Mouse (Mus musculus): ENCODE results near the gene Ankrd11. TPM values are rescaled to one million over a fixed set of nuclear protein-coding genes. Genes with fewer than 3 reads are reported as not detected.

Ankrd11 gene
- polyA plus RNA-seq, 1 experiment, result 30.1 TPM

GRCm38 (mm10) chr8:123015074-123015473 lies 27.0 kb downstream of the Ankrd11 start:
- DNase-seq (ENCODE audit: low read depth, low spot score), result no peak
- WGBS, result 25% methylated on average over 3 of the region's 3 CpGs

DNA sequence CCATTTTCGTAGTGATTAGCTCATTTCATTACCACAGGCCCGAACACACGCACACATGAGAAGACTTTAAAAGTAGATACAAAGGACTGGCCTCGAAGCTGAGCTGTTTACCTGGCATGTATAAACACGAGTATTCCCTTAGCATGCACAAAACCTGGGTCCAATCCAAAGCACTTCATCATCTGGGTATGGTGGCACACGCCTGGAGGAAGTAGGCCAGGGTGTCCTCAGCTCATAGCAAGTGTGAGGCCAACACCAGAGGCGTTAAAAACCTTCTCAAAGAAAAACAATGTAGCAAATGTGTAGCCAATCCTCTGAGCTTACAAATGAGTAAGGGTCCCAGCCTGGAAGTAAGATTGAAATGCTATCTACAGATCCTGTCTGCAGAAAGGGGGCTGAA lies 27.6 kb downstream of the Ankrd11 start:
- DNase-seq (ENCODE audit: low read depth, low spot score), result no peak
- 36% methylated on average over 7 of the region's 7 CpGs for WGBS

- no peak for DNase-seq (ENCODE audit: low read depth, low spot score)
Measured at GRCm38 (mm10) chr8:123011321-123011720, 30.8 kb downstream of the Ankrd11 start.

- 21% methylated on average over 5 of the region's 5 CpGs for WGBS
- DNase-seq (ENCODE audit: low read depth, low spot score), result no peak
Measured at GRCm38 (mm10) chr8:123005805-123006204, 36.3 kb downstream of the Ankrd11 start.

- DNase-seq (ENCODE audit: low read depth, low spot score), result no peak
- 38% methylated on average over 3 of the region's 3 CpGs for WGBS
Measured at GRCm38 (mm10) chr8:123005328-123005727, 36.7 kb downstream of the Ankrd11 start.

- DNase-seq (ENCODE audit: low read depth, low spot score), result no peak
- WGBS, result 47% methylated on average over 14 of the region's 14 CpGs
Measured at GRCm38 (mm10) chr8:123004033-123004922, 37.8 kb downstream of the Ankrd11 start.

GRCm38 (mm10) chr8:123000311-123000710 lies 41.8 kb downstream of the Ankrd11 start:
- WGBS, result 21% methylated on average over 2 of the region's 2 CpGs
- no peak for DNase-seq (ENCODE audit: low read depth, low spot score)

GRCm38 (mm10) chr8:122997963-122998362 lies 44.1 kb downstream of the Ankrd11 start:
- WGBS, result 51% methylated on average over 4 of the region's 4 CpGs
- no peak for DNase-seq (ENCODE audit: low read depth, low spot score)

- WGBS, result 20% methylated on average over 5 of the region's 5 CpGs
- DNase-seq (ENCODE audit: low read depth, low spot score), result no peak
Measured at GRCm38 (mm10) chr8:122993740-122994139, 48.3 kb downstream of the Ankrd11 start.

DNA sequence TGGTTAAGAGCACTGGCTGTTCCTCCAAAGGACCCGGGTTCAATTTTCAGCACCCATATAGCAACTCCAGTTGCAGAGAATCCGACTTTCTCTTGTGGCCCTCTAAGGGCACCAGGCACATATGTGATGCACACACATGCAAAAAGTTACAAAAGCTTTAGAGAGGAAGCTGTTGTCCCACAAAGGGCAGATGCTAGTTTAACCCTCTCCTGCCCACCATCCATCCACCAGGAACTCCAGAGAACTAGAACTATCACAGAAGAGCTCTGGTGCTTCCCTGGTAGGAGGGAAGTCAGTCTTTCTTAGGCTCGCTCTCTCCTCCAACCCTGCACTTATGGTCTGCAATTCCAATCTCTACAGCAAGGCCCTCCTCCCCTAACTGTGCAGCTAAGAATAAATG lies 49.0 kb downstream of the Ankrd11 start:
- 71% methylated on average over 3 of the region's 3 CpGs for WGBS
- no peak for DNase-seq (ENCODE audit: low read depth, low spot score)

DNA sequence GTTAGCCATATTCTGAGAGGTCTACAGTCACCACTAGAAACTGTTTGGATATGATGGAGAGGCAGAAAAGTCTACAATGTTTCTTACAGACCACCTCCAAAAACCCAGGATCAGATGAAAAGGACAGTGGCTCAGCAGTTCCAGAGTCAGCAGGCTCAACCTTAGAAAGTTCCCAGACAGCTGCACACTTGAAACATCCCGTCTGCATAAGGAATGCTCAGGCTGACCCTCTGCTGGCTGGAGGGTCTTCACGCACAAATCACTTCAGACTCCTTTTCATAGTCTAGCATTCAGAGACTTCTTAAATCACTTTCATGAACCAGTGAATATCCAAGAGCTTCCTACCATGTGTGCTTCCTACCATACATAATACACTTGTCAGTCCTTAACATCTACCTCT lies 49.8 kb downstream of the Ankrd11 start:
- WGBS, result 82% methylated on average over 2 of the region's 2 CpGs
- DNase-seq (ENCODE audit: low read depth, low spot score), result no peak

- WGBS, result 63% methylated on average over 5 of the region's 5 CpGs
- no peak for DNase-seq (ENCODE audit: low read depth, low spot score)
Measured at GRCm38 (mm10) chr8:122991368-122991767, 50.7 kb downstream of the Ankrd11 start.

GRCm38 (mm10) chr8:122989976-122990375 lies 52.1 kb downstream of the Ankrd11 start:
- DNase-seq (ENCODE audit: low read depth, low spot score), result no peak

GRCm38 (mm10) chr8:122988955-122989354 lies 53.1 kb downstream of the Ankrd11 start:
- WGBS, result 33% methylated on average over 3 of the region's 3 CpGs
- peak; percentile 96 for DNase-seq (ENCODE audit: low read depth, low spot score)

More at GRCm38 (mm10) chr8:122989976-122990375, 52.1 kb downstream of the Ankrd11 start:
- WGBS, result 44% methylated on average over 2 of the region's 2 CpGs

DNA sequence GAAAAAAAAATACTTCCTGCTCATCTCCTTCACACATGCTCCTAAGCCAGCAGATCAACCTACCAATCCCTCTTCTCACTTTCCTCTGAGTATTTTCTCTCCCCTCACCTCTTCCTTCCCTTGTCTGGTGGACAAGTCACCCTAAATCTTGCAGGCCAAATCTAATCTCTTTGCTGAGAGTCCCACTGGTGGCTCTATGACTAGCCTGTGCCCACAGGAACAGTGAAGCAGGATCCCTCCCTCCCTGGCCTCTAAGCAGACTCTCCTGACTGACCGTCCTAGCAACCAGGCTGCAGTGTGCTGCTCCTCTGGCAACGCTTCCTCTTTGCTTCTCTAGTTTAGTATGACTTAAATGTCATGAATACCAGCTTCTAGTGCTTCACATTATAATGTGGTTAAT lies 54.8 kb downstream of the Ankrd11 start:
- WGBS, result 4% methylated on average over 2 of the region's 2 CpGs
- DNase-seq (ENCODE audit: low read depth, low spot score), result no peak

DNA sequence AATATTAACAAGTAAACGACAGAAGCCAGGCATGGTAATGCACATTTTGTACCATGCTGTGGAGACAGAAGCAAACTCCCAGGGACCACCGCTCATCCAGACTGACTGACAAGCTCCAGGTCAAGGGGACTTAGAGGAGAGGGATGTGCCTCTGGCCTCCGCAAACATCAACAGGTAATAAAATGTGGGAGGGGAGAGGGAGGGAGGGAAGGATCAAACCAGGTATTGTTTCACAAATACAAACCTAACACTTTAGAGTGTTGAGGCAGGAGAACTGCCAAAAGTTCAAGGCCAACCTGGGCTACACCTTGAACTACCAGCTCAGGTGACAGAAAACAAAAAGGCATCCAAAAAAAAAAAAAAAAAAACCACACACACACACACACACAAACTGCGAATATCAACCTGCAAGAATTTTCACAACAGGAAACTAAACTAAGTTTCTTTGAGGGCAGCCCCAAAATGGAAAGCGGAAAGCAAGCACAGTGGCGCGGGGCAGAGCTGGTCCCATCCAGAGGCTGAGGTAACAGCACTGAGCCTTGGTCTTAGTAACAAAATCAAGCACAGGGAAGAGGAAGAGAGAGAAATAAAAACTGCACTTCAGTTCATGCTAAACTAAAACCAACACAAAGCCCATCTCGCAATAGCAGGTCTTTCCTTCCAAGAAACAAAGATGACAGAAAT lies 55.4 kb downstream of the Ankrd11 start:
- DNase-seq (ENCODE audit: low read depth, low spot score), result no peak
- 27% methylated on average over 8 of the region's 8 CpGs for WGBS

- WGBS, result 68% methylated on average over 3 of the region's 3 CpGs
- DNase-seq (ENCODE audit: low read depth, low spot score), result no peak
Measured at GRCm38 (mm10) chr8:122984175-122984574, 57.9 kb downstream of the Ankrd11 start.

GRCm38 (mm10) chr8:122983178-122983942 lies 58.7 kb downstream of the Ankrd11 start:
- 32% methylated on average over 19 of the region's 19 CpGs for WGBS
- DNase-seq (ENCODE audit: low read depth, low spot score), result no peak

GRCm38 (mm10) chr8:122981646-122982045 lies 60.4 kb downstream of the Ankrd11 start:
- 20% methylated on average over 5 of the region's 5 CpGs for WGBS
- DNase-seq (ENCODE audit: low read depth, low spot score), result no peak

GRCm38 (mm10) chr8:122979865-122980509 lies 62.1 kb downstream of the Ankrd11 start:
- WGBS, result 32% methylated on average over 10 of the region's 10 CpGs
- DNase-seq (ENCODE audit: low read depth, low spot score), result no peak

Measured in large intestine, adult 2 months (tissue).